In genomic region chr16:13902888-13903483, GRCm38 (mm10) we compare ENCODE assay signal across 1 mouse cellular context.
TF ChIP-seq lines count a peak whose summit lies in the region.

TSS of gene Pdxdc1 (minus strand) at chr16:13903131.
TSS of gene Mpv17l (plus strand) at chr16:13903161.

TF ChIP-seq in MEL, 35 proteins besides CTCF, POLR2A, EP300 and RAD21 (continued from another document):
- no peak for TF ChIP-seq SMC3 (IDR thresholded peaks at IDR 0.05; ENCODE audit: low read depth, low read length)
- peak; percentile 62 for TF ChIP-seq ZMIZ1 (IDR thresholded peaks at IDR 0.05; ENCODE audit: low read depth, low read length)
- no peak for TF ChIP-seq MXI1 (IDR thresholded peaks at IDR 0.05; ENCODE audit: low read depth, low read length)
- no peak for TF ChIP-seq ETS1 (IDR thresholded peaks at IDR 0.05; ENCODE audit: low read depth, low read length)
- peak; percentile 93 for TF ChIP-seq NRF1 (IDR thresholded peaks at IDR 0.05; ENCODE audit: insufficient read depth, low read depth, low read length, poor library complexity, severe bottlenecking)
- TF ChIP-seq USF1 (IDR thresholded peaks at IDR 0.05; ENCODE audit: low read depth, low read length) = no peak
- TF ChIP-seq UBTF (IDR thresholded peaks at IDR 0.05; ENCODE audit: borderline replicate concordance, insufficient read depth, low read depth, low read length) = no peak
- TF ChIP-seq MAFK (IDR thresholded peaks at IDR 0.05; ENCODE audit: borderline replicate concordance, low read depth, low read length) = no peak
- no peak for TF ChIP-seq GABPA (IDR thresholded peaks at IDR 0.05; ENCODE audit: low read depth, low read length)
- TF ChIP-seq NELFE (IDR thresholded peaks at IDR 0.05; ENCODE audit: low read depth, low read length) = peak; percentile 56
- TF ChIP-seq MYC (IDR thresholded peaks at IDR 0.05; ENCODE audit: low read depth, low read length) = no peak
- peak; percentile 85 for TF ChIP-seq MAX (IDR thresholded peaks at IDR 0.05; ENCODE audit: low read length)
